Mouse (Mus musculus): Measurements from ENCODE around the gene Ctr9. TPM values are rescaled to one million over a fixed set of nuclear protein-coding genes. Genes with fewer than 3 reads are reported as not detected.

The Ctr9 gene
- polyA plus RNA-seq (2015; fragmentation: Nextera tagmentation; extraction: Ambion mirVana): 81.8 and 89.3 TPM in 2 replicates

GRCm38 (mm10) chr7:111028281-111029045, at the start of gene Ctr9:
Gene Ctr9 (plus strand): TSS chr7:111028951.
- peak within 1 kb of the TSS; percentile 97 for H3K27ac ChIP-seq (ENCODE audit: low read length)
- no peaks in the 10 kb centered on the region for H3K27me3 ChIP-seq (ENCODE audit: control insufficient read depth, insufficient read depth, low read depth, low read length)
- H3K9ac ChIP-seq (ENCODE audit: low read depth, low read length): peak within 1 kb of the TSS; percentile 79
- H3K36me3 ChIP-seq (ENCODE audit: control insufficient read depth, insufficient read depth, low read length): no peaks in the 10 kb centered on the region
- WGBS: 5% methylated on average over 45 of the region's 45 CpGs
- ATAC-seq: peak; percentile 97
- H3K4me1 ChIP-seq (ENCODE audit: control insufficient read depth, insufficient read depth, low read length): peaks cover 16% of the 10 kb centered on the region
- no peaks in the 10 kb centered on the region for H3K9me3 ChIP-seq (replicated peaks; ENCODE audit: control insufficient read depth, low read length, poor library complexity, severe bottlenecking)
- peak within 1 kb of the TSS; percentile 73 for H3K4me3 ChIP-seq (ENCODE audit: low read depth, low read length)
- peak within 1 kb of the TSS; percentile 73 for H3K4me2 ChIP-seq (ENCODE audit: low read length)

- no peaks in the 10 kb centered on the region for H3K36me3 ChIP-seq (ENCODE audit: control insufficient read depth, insufficient read depth, low read length)
- WGBS: 68% methylated on average over 8 of the region's 8 CpGs
- ATAC-seq: no peak
Measured at GRCm38 (mm10) chr7:110981036-110981435, 47.7 kb upstream of the Ctr9 start.

GRCm38 (mm10) chr7:110982053-110982705, 46.6 kb upstream of the Ctr9 start, which contains the start of gene Mrvi1:
Gene Mrvi1 (minus strand): TSS chr7:110982461.
- Histone ChIP-seq H3K27me3 (ENCODE audit: control insufficient read depth, insufficient read depth, low read depth, low read length) (no peaks in the 10 kb centered on the region), H3K4me1 (ENCODE audit: control insufficient read depth, insufficient read depth, low read length) (no peaks in the 10 kb centered on the region), H3K4me3 (ENCODE audit: low read depth, low read length) (no peak within 1 kb of the TSS), H3K9ac (ENCODE audit: low read depth, low read length) (no peak within 1 kb of the TSS), H3K27ac (ENCODE audit: low read length) (no peak within 1 kb of the TSS), H3K36me3 (ENCODE audit: control insufficient read depth, insufficient read depth, low read length) (no peaks in the 10 kb centered on the region), H3K9me3 (replicated peaks; ENCODE audit: control insufficient read depth, low read length, poor library complexity, severe bottlenecking) (no peaks in the 10 kb centered on the region), H3K4me2 (ENCODE audit: low read length) (no peak within 1 kb of the TSS)
- ATAC-seq: no peak
- WGBS: 53% methylated on average over 7 of the region's 7 CpGs

More at GRCm38 (mm10) chr7:110981036-110981435, 47.7 kb upstream of the Ctr9 start:
- no peak overlapping the region for H3K9ac ChIP-seq (ENCODE audit: low read depth, low read length)
- H3K27me3 ChIP-seq (ENCODE audit: control insufficient read depth, insufficient read depth, low read depth, low read length): no peaks in the 10 kb centered on the region
- no peaks in the 10 kb centered on the region for H3K9me3 ChIP-seq (replicated peaks; ENCODE audit: control insufficient read depth, low read length, poor library complexity, severe bottlenecking)
- no peak overlapping the region for H3K4me3 ChIP-seq (ENCODE audit: low read depth, low read length)
- H3K4me1 ChIP-seq (ENCODE audit: control insufficient read depth, insufficient read depth, low read length): no peaks in the 10 kb centered on the region
- H3K4me2 ChIP-seq (ENCODE audit: low read length): no peak overlapping the region
- H3K27ac ChIP-seq (ENCODE audit: low read length): no peak overlapping the region

- WGBS: 62% methylated on average over 4 of the region's 4 CpGs
- ATAC-seq: no peak
- H3K4me3 ChIP-seq (ENCODE audit: low read depth, low read length): no peak overlapping the region
- H3K9ac ChIP-seq (ENCODE audit: low read depth, low read length): no peak overlapping the region
- no peak overlapping the region for H3K27ac ChIP-seq (ENCODE audit: low read length)
- no peaks in the 10 kb centered on the region for H3K36me3 ChIP-seq (ENCODE audit: control insufficient read depth, insufficient read depth, low read length)
- no peak overlapping the region for H3K4me2 ChIP-seq (ENCODE audit: low read length)
- no peaks in the 10 kb centered on the region for H3K9me3 ChIP-seq (replicated peaks; ENCODE audit: control insufficient read depth, low read length, poor library complexity, severe bottlenecking)
- no peaks in the 10 kb centered on the region for H3K4me1 ChIP-seq (ENCODE audit: control insufficient read depth, insufficient read depth, low read length)
- H3K27me3 ChIP-seq (ENCODE audit: control insufficient read depth, insufficient read depth, low read depth, low read length): no peaks in the 10 kb centered on the region
Measured at GRCm38 (mm10) chr7:110982764-110983163, 46.0 kb upstream of the Ctr9 start.

- H3K4me3 ChIP-seq (ENCODE audit: low read depth, low read length): no peak overlapping the region
- no peaks in the 10 kb centered on the region for H3K4me1 ChIP-seq (ENCODE audit: control insufficient read depth, insufficient read depth, low read length)
- H3K27ac ChIP-seq (ENCODE audit: low read length): no peak overlapping the region
- H3K9me3 ChIP-seq (replicated peaks; ENCODE audit: control insufficient read depth, low read length, poor library complexity, severe bottlenecking): no peaks in the 10 kb centered on the region
- no peak for ATAC-seq
- H3K4me2 ChIP-seq (ENCODE audit: low read length): no peak overlapping the region
- no peaks in the 10 kb centered on the region for H3K27me3 ChIP-seq (ENCODE audit: control insufficient read depth, insufficient read depth, low read depth, low read length)
- H3K9ac ChIP-seq (ENCODE audit: low read depth, low read length): no peak overlapping the region
- 72% methylated on average over 5 of the region's 5 CpGs for WGBS
- no peaks in the 10 kb centered on the region for H3K36me3 ChIP-seq (ENCODE audit: control insufficient read depth, insufficient read depth, low read length)
Measured at GRCm38 (mm10) chr7:110983621-110984020, 45.1 kb upstream of the Ctr9 start.

- Histone ChIP-seq H3K4me2 (ENCODE audit: low read length) (no peak overlapping the region), H3K4me3 (ENCODE audit: low read depth, low read length) (no peak overlapping the region), H3K27me3 (ENCODE audit: control insufficient read depth, insufficient read depth, low read depth, low read length) (no peaks in the 10 kb centered on the region), H3K9me3 (replicated peaks; ENCODE audit: control insufficient read depth, low read length, poor library complexity, severe bottlenecking) (no peaks in the 10 kb centered on the region), H3K4me1 (ENCODE audit: control insufficient read depth, insufficient read depth, low read length) (no peaks in the 10 kb centered on the region), H3K36me3 (ENCODE audit: control insufficient read depth, insufficient read depth, low read length) (no peaks in the 10 kb centered on the region), H3K9ac (ENCODE audit: low read depth, low read length) (no peak overlapping the region), H3K27ac (ENCODE audit: low read length) (no peak overlapping the region)
- no peak for ATAC-seq
- WGBS: 54% methylated on average over 7 of the region's 7 CpGs
Measured at GRCm38 (mm10) chr7:110985581-110986265, 43.0 kb upstream of the Ctr9 start.

GRCm38 (mm10) chr7:110988081-110988480, 40.7 kb upstream of the Ctr9 start:
- no peak overlapping the region for H3K9ac ChIP-seq (ENCODE audit: low read depth, low read length)
- no peak for ATAC-seq
- no peaks in the 10 kb centered on the region for H3K4me1 ChIP-seq (ENCODE audit: control insufficient read depth, insufficient read depth, low read length)
- WGBS: 92% methylated on average over 3 of the region's 3 CpGs
- no peak overlapping the region for H3K4me3 ChIP-seq (ENCODE audit: low read depth, low read length)
- no peak overlapping the region for H3K4me2 ChIP-seq (ENCODE audit: low read length)
- H3K27me3 ChIP-seq (ENCODE audit: control insufficient read depth, insufficient read depth, low read depth, low read length): no peaks in the 10 kb centered on the region
- H3K27ac ChIP-seq (ENCODE audit: low read length): no peak overlapping the region
- H3K9me3 ChIP-seq (replicated peaks; ENCODE audit: control insufficient read depth, low read length, poor library complexity, severe bottlenecking): no peaks in the 10 kb centered on the region
- no peaks in the 10 kb centered on the region for H3K36me3 ChIP-seq (ENCODE audit: control insufficient read depth, insufficient read depth, low read length)

- no peak for ATAC-seq
- Histone ChIP-seq H3K9ac (ENCODE audit: low read depth, low read length) (no peak overlapping the region), H3K27ac (ENCODE audit: low read length) (no peak overlapping the region), H3K36me3 (ENCODE audit: control insufficient read depth, insufficient read depth, low read length) (no peaks in the 10 kb centered on the region), H3K9me3 (replicated peaks; ENCODE audit: control insufficient read depth, low read length, poor library complexity, severe bottlenecking) (no peaks in the 10 kb centered on the region), H3K4me2 (ENCODE audit: low read length) (no peak overlapping the region), H3K4me1 (ENCODE audit: control insufficient read depth, insufficient read depth, low read length) (no peaks in the 10 kb centered on the region), H3K27me3 (ENCODE audit: control insufficient read depth, insufficient read depth, low read depth, low read length) (no peaks in the 10 kb centered on the region), H3K4me3 (ENCODE audit: low read depth, low read length) (no peak overlapping the region)
- WGBS: 79% methylated on average over 5 of the region's 5 CpGs
Measured at GRCm38 (mm10) chr7:110989286-110989879, 39.4 kb upstream of the Ctr9 start.

Measured in midbrain, embryonic 16.5 days (tissue).